Mouse (Mus musculus) heart, postnatal 25 days (tissue): ENCODE results near the gene Igf2bp1. TPM values are rescaled to one million over a fixed set of nuclear protein-coding genes. Genes with fewer than 3 reads are reported as not detected.
A peak's percentile ranks its signal among the peaks of the same experiment; 100 is the strongest.

Experiments
- DNase-seq: peaks from one replicate; pipeline ENCODE4 v3.0.0; 2022; ENCODE audit warnings: low spot score
- intact Hi-C: fragments of 180-260 bp; cut with DNase I; formaldehyde crosslinking; loops from one replicate; pipeline ENCODE4 v1.15.1; 2025
- total RNA-seq, 2 experiments: library from RNA; stranded (reverse); gene quantifications; 2 replicates each; pipeline ENCODE4 v1.2.3; 2021

Igf2bp1 gene
- total RNA-seq, 2 experiments from 2014 or later: 0.23 to 0.25 TPM

DNA sequence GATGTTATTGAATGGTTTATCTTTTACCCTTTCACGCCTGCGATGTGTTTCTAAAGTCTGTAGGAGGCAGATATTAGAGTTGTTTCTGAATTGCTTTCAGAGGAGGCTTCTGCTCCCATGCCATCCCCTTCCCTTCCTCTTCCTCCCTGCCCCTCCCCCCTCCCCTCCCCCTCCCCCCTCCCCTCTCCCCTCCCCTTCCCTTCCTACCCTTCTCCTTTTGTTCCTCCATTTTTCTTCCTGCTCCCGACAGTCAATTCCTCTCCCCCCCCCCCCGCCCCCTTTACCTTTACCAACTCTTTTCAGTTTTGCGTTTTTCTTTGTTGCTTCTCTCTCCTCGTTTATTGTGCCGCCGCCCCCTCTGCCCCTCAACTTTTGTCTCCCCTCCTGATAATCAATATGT is 6.2 kb upstream of the Igf2bp1 start:
- DNase-seq: no peak
- intact Hi-C loops: no loop called here

DNA sequence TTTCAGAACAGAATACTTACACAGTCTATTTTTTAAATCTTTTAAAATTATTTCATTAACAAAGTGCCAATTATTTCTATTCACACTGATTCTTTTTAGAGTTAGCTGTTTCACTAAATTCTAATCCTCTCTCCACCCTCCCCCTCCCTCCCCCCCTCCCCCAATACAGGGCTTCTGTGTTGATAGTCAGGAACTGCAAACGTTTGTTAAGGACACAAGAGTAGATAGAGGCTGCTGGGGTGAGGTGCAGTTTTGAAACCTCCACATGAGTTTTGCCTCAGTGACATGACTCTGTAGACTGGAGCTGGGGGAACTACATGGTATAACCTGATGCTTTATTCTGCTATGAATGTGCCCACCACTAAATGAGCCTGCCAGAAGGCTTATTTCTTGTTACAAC is 3.1 kb upstream of the Igf2bp1 start:
- intact Hi-C loops: loop anchor here (10.0 kb wide), 2 partner anchors 196 to 266 kb away; partner anchors contain the start of gene Hoxb9
- DNase-seq: no peak

DNA sequence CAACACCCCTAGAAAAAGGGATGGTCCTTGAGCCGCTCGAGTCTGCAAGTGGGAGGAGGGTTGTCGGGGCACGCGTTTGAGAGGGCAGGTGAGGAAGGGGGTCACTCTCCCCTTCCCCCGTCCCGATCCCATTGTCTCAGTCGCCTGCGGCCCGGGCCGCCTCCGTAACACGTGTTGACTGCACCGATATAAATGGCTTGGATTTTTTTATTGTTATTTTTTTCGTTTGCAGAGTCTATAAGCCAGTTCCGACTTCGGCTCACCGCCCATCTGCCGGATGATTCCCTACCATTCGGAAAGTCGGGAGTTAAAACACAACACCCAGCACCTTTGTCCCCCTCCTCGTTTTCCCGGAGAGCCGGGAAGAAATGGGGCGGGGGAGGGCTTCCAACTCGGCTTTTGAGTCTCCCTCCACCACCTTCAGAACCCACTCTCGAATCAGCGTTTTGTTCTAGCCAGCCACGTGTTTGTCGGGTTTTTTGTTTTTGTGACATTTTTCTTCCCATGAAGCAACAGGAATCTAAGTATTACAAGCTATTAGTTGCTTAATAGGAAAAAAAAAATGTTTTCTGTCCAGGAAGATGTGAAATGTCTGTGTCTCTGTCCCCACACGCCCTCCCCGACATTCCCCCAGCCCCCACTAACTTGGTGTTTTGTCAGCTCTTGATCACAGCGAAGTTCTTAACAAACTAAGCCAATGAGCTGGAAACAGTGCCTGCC is 1.9 kb upstream of the Igf2bp1 start:
- intact Hi-C loops: loop anchor here (10.0 kb wide), 2 partner anchors 197 to 267 kb away; partner anchors contain the start of gene Hoxb9

DNA sequence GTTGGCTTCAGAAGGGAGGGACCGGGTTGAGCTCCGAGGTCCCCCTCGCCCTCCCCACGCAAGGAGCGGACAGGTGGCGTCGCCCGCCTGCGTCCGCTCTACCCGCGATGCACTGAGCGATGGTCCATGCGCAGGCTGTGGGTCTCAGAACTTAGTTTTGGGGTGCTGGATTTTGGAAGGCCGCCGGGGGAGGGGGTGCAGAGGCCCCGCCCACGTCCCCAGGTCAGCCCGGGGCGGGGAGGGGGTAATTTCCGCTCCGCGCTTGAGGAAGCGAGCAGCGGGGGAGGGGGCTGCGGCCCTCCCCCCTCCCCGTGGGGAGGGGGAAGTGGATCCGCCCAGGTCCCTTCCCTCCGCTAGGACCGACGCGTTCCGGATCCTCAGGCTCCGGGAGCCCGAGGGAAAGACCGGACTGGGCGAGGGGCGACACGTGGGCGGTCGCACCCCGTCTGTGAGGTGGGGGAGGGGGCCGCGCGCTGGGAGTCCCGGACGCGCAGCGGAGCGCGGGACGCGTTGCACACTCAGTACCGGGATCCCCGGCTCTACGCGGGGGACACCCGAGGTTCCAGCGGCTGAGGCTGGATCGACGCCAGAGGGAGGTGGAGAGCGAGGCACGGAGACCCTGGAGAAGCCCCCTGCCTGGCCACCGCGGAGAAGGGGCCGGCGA is 1.2 kb upstream of the Igf2bp1 start:
- no peak for DNase-seq
- intact Hi-C loops: loop anchor here (10.0 kb wide), 2 partner anchors 198 to 268 kb away; partner anchors contain the start of gene Hoxb9

More for the DNA sequence above, 1.9 kb upstream of the Igf2bp1 start:
- no peak for DNase-seq

DNA sequence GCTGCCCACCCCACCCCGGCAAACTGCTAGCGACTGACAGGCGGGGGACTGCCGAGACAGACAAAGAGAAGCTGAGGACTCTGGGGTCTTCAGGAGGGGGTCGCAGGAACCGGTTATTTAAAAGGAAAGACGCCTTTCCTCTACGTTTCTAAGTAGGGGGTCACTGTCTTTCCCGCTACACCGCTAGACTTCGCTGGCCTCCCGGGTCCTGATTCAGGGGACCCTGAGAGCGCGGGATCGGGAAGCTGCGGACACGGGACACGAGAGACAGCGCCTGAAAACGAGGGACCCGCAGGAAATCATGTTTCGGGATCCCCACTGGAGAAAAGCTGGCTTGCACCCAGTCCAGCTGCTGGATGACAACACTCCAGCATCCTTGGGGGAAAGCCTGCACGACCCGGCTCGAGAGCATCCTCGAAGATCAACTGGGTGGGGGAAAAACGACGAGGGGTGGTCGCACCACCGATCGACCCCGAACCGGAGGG is 669 bp upstream of the Igf2bp1 start:
- DNase-seq: no peak
- intact Hi-C loops: loop anchor here (10.0 kb wide), 2 partner anchors 198 to 268 kb away; partner anchors contain the start of gene Hoxb9

DNA sequence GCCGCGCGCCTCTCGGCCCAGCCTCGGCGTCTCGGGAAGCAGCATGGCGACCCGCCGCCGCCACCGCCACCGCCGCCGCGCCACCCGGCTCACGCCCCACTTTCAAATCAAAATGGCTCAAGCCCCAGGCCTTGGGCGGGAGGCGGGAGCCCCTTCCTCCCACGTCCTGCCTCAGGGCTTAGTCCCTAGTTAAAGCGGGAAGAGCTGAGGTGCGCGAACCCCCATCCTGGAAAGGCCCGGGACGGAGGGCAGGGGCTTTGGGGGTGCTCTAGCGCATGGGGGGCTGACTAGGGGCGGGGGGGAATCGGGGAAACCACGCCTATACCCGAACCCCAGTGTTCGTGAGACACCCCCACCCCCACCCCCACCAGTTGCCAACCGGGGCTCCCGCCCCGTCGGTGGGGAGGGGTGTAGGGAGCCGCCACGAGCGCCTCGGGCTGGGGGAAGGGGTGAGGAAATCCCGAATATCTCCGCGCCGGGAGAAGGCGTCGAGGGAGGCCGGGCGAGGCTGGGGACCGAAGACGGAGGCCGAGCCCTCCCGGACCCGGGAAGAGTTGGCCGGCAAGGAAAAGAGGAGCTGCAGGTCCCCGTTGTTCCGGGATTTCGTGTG is 842 bp downstream of the Igf2bp1 start:
- intact Hi-C loops: loop anchor here (10.0 kb wide), 2 partner anchors 200 to 270 kb away; partner anchors contain the start of gene Hoxb9
- DNase-seq: no peak

DNA sequence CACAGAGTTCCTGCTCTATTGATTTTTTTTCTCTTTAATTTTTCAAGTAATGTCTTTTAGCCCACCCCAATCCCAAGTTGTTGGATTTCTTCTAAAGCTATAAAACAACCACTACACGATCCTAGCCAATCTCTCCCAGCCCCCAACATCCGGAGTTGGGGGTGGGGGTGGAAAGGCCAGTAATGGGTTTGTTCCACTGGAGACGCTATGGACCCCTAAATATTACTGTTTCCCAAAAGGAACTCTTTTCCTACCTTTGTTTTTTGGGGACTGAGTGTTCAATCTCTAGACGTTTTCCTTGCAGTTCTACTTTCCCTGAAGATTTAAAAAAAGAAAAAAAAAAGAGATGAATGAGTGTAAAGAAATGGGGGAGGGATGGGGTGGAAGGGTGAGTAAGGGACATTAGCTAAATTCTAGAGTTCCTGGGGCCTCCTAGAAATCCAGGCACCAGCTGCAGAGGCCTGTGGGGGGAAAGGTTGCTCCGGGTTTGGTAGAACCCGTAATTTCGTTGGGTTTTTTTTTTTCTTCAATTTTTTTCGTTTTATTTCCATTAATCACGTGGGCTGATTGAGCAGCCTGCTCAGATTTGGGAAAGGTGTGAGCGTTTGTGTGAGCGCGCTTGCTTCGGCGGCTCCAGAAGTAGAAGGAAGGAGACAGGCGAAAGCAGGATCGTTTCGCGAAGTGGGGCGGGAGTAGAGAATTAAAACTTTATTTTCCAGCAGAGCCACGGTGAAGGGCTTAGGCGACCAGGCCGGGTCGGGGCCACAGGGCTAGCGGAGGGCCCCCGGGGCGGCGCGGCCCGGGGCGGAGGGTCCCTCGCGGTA is 1.6 kb downstream of the Igf2bp1 start:
- no peak for DNase-seq
- intact Hi-C loops: loop anchor here (10.0 kb wide), 2 partner anchors 201 to 271 kb away; partner anchors contain the start of gene Hoxb9

DNA sequence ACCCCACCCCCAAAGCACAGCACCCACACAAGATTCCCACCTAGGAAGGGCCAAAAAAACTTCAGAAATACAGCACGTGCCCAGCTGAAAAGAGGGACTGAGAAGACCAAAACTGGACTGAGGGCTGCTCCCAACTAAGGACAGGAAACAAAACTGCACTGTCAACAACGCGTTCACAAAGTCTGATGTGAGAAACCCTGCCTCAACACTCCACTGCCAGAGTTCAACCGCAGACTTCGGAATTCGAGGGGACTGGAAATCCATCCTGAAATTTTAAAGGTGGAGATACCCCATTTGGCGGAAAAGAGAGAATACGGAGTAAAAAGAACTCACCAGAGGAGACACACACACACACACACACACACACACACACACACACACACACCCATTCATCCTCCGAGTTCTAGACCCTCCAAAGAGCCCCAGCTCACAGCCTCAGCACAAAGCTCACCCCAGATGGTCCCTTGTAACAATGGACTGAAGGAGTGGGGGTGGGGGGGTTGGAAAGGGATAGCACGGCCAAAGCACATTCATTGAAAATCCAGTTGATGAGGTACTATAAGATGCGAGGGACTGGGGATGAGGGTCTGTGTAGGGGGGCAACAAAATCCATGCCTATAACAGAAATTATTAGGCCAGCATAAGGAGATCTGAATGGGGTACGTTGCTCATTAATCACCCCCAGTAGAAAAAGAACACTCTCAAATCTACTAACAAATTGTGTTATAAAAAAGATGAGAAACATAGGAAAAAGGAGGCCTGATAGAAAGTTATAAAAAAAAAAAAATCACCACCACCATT is 2.4 kb downstream of the Igf2bp1 start:
- intact Hi-C loops: loop anchor here (10.0 kb wide), 2 partner anchors 202 to 272 kb away; partner anchors contain the start of gene Hoxb9
- no peak for DNase-seq

DNA sequence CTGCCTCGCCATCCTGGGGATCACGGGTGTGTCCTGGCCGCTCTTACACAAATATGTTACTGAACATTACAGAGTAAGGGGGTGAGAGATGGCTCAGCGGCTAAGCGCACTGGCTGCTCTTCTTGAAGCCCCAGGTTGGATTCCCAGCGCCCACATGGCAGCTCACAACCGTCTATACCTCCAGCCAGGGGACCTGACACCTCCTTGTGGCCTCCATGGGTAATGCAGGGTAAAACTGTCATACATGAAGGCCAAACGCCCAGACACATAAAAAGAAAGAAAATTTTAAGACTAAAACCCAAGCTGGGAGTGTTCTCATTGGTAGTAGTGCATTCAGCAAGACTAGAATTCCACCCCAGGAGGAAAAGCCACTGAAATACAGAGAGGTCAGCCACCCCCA is 11.6 kb downstream of the Igf2bp1 start:
- intact Hi-C loops: no loop called here
- DNase-seq: no peak

DNA sequence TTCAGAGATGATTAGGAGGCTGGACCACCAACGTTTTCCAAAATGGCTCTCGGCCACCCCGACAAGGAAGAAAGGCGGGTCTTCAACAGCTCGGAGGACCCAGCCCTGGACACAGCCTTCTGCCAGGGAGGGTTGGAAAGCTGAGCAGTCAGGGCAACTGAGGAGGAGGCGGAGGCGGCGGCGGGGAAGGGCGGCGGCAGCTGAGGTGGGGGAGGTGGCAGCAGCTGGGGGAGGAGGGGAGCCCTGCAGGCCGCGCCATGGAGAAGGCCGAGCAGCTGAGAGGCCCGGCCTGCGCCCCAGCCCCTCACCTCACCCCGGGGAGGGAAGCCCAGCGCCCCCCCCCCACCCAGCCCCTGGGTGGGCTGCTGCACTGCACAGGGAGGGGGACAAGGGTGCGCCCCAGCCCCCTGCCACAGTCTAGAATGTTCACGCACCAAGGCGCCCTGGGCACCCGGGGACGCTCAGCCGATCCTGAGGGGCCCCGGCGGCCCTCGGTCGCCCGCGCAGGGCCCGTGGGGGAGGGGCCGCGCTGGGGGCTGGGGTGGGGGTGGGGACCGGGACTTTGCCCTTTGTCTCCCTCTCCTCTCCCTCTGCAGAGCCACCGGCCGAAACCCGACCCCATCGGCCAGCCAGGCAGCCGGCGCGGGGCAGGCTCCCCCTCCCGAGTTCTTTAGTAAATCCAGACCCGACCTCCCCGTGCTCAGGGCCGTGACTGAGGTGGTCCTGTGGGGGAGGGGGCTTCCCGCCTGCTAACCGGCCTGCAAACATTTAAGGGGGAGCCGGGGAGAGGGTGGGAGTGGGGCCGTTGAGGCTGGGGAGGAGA is 14.6 kb downstream of the Igf2bp1 start:
- intact Hi-C loops: no loop called here
- DNase-seq: no peak

DNA sequence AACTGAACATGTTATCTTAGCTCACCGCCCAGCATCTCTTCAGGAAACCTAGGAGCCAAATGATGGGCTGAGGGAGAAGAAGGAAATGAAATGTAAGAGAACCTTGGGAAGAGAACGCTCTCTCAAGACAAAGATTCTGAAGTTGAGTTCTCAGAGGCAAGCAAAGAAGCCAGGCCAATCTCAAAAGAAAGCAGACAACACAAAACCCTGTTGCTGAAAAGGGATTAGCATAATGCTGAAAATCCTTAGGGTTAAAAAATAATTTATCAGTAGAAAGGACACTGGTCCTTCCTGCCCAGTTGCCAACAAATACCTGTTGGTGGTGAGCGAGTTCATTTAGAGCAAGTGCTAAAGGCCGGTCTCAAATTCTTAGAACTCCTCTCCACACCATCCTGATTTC is 15.3 kb downstream of the Igf2bp1 start:
- intact Hi-C loops: no loop called here

DNA sequence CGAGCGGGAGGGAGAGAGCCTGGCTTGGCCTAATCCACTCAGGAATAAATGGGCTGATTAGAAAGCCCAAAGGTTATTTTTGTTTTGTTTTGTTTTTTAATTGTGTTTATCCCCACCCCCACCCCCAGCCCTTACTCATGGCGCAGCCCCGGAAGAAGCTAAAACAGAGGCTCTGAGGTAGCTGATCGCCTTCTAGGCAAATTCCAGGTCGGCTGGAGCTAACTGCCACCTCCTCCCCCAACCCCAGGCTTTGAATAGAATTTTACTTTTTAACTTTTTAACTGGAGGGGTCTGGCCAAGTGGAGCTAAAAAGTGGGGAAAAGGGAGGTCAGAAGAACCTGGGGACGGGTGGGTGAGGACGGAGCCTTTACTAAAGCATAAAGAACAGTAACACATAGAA is 15.9 kb downstream of the Igf2bp1 start:
- intact Hi-C loops: loop anchor here (10.0 kb wide), 1 partner anchor 225 kb away; no protein-coding TSS in a partner anchor
- no peak for DNase-seq

More for the DNA sequence above, 15.3 kb downstream of the Igf2bp1 start:
- no peak for DNase-seq

DNA sequence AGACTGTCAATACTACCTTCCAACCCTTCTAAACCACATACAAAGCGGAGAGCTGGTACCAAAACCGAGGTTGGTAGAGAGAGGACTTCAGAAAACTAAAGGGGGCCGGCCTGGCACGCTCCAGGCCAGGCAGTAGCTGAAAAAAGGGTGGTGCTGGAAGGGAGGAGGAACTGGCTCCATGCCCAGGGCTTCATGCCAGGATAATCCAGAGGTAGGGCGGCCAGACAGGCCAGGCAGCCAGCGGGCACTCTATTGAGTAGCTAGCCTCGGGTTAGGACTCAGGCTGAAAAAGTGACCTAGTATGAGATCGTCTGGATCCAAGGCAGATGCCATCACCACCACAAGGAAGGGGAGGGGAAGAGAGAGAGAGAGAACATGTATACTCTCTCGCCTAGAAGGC is 17.2 kb downstream of the Igf2bp1 start:
- intact Hi-C loops: loop anchor here (10.0 kb wide), 1 partner anchor 224 kb away; no protein-coding TSS in a partner anchor
- peak; percentile 34 for DNase-seq

DNA sequence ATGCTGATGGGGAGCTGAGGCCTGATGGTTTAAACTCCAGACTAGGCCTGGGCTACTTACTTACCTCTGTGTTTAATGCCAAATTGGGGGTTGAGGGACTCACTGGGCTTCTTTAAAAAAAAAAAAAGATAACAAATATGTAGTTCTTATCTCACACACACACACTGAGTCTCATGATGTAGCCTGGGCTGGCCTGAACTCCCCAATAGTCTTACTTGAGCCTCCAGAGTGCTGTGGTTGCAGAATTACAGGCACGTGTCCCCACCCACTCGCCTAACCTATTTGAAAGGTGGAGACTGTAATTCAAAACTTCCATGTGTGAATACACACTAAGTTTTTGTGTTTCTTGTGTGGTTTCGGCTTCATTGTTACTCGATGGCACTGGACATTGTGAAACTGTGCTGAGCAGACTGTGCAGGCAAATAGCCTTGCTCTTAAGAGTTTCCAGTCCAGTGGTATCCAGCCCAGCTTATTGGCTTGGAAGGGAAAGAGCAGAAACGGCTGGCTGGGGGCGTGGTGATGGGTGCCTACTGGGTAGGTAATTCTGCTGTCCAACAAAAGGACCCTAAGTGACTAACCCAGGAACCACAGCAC is 17.8 kb downstream of the Igf2bp1 start:
- intact Hi-C loops: loop anchor here (10.0 kb wide), 1 partner anchor 223 kb away; no protein-coding TSS in a partner anchor
- no peak for DNase-seq

DNA sequence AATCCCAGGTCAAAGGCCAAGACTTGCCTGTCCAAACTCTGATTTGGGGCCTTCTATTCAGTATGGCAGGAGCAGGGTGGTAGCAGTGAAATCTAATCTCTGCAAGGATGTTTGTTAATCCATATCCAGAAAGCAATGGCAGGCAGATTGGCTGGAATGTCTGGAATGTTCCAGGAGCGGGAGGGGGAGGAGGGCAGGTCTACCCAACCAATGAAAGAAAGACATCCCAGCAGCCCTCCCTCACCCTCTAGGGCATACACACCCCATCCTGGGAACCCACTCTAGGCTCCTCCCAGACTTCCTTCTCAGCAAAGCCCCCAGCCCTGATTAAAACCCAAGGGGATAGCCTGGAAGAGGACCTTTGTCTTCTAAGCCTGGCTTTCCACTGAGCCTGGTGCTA is 23.3 kb downstream of the Igf2bp1 start:
- no peak for DNase-seq

DNA sequence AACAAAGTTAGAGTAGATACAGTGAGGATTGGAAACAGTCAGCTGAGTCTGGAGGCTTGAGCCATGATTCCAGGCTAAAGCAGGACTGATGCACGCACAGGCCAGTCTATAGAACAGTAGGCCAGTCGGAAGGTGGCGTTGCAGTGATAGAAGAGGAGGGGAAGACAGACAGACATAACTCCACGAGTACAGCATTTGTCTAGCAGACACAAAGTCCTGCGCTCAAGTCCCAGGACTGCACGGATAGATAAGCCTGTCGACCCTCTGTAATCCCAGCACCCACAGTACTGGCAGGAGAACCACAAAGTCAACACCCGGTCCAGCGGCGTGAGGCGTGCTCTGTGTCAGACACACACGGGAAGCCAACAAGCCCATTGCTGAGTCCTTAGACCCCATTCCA is 23.9 kb downstream of the Igf2bp1 start:
- intact Hi-C loops: loop anchor here (5.0 to 10.0 kb wide), 2 partner anchors 105 to 217 kb away; no protein-coding TSS in a partner anchor
- DNase-seq: no peak

More for the DNA sequence above, 23.3 kb downstream of the Igf2bp1 start:
- intact Hi-C loops: loop anchor here (5.0 to 10.0 kb wide), 2 partner anchors 105 to 218 kb away; no protein-coding TSS in a partner anchor

DNA sequence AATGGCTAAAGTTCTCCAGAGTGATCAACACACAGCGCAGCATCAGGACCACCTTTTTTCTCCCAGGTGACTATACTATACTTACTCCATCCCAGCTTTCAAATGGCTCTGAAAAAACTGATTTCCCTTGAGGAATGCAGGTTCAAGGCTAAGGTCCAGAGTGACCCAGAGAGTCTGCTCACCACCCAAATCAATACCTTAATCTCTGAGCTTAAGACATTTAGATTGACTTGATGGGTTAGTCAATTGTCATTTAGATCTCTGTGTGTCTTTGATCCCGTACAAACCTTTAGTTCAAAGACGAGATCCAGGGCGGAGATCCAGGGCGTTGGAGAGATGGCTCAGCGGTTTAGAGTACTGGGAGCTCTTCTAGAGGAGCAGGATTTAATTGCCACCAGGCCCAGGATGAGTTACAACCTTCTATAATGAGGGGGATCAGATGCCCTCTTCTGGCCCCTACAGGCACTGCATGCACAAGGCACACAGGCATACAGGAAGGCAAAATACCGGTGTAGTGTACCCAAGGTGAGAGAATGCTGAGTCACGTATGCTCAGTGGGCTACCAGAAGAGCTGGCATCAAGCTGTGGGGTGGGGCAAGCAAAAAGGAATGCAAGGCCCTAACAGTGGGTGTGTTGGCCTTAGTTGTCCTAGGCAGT is 24.9 kb downstream of the Igf2bp1 start:
- intact Hi-C loops: loop anchor here (5.0 to 10.0 kb wide), 2 partner anchors 104 to 216 kb away; no protein-coding TSS in a partner anchor

More for the DNA sequence above, 24.9 kb downstream of the Igf2bp1 start:
- no peak for DNase-seq
